Mouse (Mus musculus): Measurements from ENCODE around the gene Pidd1.
A peak's percentile ranks its signal among the peaks of the same experiment; 100 is the strongest.

GRCm38 (mm10) chr7:141475011-141475804 is 31.4 kb upstream of the Pidd1 start, which contains the start of the genes Polr2l and Tspan4:
- peak; percentile 69 for TF ChIP-seq POLR2A (IDR thresholded peaks at IDR 0.05; ENCODE audit: insufficient read length, low read depth)
- no peak for TF ChIP-seq MAX (IDR thresholded peaks at IDR 0.05; ENCODE audit: low read depth)
- TF ChIP-seq MYOD1 (IDR thresholded peaks at IDR 0.05; ENCODE audit: control insufficient read depth in 1 of 3, insufficient read length in 2 of 3, low read depth in 2 of 3), result peak in 2 of 3 experiments; percentile 37 to 75
